Mouse (Mus musculus): Measurements from ENCODE around the gene Lonrf2. TPM values are rescaled to one million over a fixed set of nuclear protein-coding genes. Genes with fewer than 3 reads are reported as not detected.
A peak's percentile ranks its signal among the peaks of the same experiment; 100 is the strongest.

Lonrf2 gene
- total RNA-seq (2021) = 1 to 10 TPM; 1.7 to 2.4 TPM
- long read RNA-seq, experiment 1, full-length matches to known transcripts = 3 of 4 reads
- long read RNA-seq, experiment 1, partial matches to known transcripts = 0 of 4 reads
- long read RNA-seq, experiment 1, other reads (novel, unspliced or antisense) = 1 of 4 reads
- long read RNA-seq, experiment 2 = 0 reads

GRCm38 (mm10) chr1:38836477-38836872, at the start of gene Lonrf2:
TSS of gene Lonrf2 (minus strand) at chr1:38836711.
- peak; percentile 14 for DNase-seq

- no peak for DNase-seq
Measured at GRCm38 (mm10) chr1:38885956-38886355, 49.4 kb upstream of the Lonrf2 start.

GRCm38 (mm10) chr1:38883766-38884165, 47.3 kb upstream of the Lonrf2 start:
- DNase-seq = no peak

DNA sequence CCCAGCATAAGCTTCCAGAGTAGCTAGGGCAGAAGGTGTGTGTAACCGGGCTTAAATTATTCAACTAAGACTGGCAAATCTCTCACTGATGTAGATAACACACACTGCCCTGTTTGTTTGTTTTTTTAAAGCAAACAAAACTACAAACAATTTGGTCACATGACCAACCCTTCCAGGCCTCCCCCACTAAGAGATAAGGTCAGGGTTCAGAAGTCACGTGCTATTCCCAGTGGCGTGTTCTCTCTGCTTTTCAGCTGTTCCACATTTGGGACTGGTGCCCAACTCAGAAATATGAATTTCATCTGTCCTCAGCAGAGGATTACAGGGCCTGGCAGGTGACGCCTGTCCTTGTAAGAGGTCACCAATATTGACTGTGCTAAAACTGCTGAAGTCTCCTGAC, 46.2 kb upstream of the Lonrf2 start:
- DNase-seq = no peak

DNA sequence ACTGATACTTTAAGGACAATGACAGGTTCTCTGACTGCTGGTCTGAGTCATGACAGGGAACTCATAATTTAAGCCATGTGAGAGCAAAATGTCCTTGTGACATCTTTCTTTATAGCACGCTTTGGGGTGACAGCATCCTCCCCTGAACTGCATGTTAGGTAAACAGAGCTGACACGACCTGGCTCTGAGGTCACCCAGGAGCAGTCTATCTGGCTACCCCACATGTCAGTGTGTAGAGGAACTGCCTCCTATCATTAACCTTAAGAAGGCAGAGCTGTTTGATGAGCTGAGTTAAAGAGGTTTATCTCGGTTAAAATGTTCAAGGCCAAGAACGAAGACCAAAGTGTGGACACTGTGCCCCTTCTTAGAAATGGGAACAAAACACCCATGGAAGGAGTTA, 44.9 kb upstream of the Lonrf2 start:
- no peak for DNase-seq

DNA sequence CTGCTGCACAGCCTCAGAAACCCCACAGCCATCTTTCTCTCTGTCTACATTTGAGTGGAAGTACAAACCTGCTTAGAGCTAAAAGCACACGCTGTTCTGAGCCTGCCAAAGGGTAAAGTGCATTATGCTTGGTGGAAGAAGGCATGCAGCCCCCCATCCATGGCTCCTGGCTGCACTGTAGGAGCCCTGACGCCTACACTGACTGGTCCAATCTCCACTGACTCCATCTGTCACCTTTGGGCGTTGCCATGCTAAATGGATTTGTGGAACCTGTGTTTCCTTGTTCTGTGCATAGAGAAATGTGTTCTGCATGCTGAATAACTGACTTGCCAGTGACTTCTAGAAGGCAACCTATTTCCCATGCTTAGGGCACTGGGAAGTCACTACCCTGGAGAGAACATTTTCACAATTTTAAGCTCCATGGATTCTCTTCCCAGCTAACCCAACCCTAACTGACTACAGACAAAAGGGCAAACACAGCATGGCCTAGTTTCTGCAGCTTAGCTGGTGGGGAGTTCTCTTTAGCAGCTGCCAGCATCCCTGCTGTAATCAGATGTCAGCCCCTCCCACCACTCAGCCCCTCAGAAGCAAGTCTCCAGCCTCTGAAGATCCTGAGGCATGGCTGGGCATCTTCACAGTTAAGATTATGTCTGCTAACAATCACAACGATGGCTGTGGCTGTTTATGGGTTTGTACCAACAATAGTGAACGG, 40.3 kb upstream of the Lonrf2 start:
- DNase-seq = no peak

DNA sequence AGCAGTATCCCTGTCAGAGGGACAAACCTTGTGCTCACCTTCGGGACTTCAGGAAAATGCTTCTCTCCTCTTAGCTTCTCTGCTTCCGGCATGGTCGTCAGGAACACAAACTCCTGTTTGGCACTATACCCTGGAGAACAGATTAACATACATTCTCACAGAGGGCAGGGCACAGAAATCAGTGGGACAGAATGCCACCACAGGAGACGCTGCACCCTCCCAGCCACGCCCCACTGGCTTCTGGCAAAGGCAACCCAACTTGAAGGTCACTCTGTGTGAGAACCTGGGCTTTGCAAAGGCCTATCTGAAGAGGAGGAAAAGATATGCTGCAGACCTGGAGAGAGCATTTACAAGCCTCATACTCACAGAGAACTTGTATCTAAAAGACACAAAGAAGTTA, 37.4 kb upstream of the Lonrf2 start:
- no peak for DNase-seq

DNA sequence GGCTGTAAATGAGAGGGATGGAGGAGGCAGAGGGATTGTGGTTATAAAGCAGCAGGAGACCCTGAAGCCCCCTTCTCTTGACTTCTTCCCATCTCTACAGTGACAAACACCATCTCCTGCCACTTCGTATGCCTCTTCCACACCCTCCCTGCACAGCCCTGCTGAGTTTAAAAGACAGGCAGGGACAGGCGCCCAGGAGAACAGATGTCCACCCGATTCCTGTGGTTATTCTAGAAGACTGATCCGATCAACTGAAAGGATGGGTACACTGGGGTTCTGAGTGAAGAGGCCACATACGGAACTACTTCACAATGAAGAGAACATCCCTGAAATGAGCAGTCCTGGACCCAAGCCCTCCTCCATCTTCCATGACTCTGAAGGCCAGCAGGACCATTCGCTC, 35.3 kb upstream of the Lonrf2 start:
- DNase-seq = no peak

- DNase-seq = no peak
Measured at GRCm38 (mm10) chr1:38869398-38870195, 33.1 kb upstream of the Lonrf2 start.

DNA sequence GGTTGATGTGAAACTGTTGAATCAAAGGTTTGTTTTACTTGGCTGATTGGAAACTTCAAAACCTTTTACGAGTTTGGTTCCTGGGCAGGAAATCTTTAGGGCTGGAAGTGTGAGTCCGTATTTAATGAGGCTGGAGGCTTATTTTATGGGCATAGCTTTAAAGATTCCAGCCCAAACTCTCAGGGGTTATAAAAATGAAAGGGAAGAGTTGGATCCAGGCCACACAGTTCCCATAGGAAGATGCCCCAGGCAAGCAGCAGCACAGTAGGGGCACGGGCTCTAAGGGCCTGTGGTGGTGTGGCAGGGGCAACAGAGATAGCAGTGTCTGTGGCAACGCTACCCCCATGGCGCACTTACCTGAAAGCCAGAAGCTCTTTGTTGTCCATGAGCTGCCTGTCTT, 29.7 kb upstream of the Lonrf2 start:
- DNase-seq = no peak

GRCm38 (mm10) chr1:38864341-38864740, 27.8 kb upstream of the Lonrf2 start:
- no peak for DNase-seq

GRCm38 (mm10) chr1:38862213-38862612, 25.7 kb upstream of the Lonrf2 start:
- DNase-seq = peak; percentile 36

DNA sequence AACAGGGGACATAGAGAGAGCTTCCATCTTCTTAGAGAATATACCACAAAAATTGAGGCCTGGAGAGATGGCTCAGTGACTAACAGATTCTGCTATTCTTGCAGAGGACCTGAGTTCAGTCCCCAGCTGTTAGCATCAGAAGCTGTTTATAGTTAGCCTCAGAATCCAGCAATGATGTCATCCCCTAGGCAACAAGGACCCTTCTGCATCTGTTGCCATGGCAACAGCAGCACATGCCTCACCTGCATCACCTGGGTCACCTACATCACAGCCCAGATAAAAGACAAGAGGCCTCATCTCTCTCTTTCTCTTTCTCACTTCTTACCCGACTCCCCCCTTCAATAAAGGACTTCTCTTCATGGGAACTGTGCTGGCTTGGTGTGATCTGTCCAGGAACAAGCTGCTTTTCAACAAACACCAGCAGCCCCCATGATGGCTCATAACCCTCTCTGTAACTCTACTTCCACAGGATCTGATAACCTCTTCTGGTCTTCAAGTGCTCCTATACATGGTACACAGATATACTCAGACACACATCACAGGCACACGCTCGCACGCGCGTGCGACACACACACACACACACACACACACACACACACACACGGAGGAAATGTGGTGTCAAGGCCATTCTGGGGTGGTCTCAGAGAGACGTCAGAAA, 24.5 kb upstream of the Lonrf2 start:
- DNase-seq = no peak

- no peak for DNase-seq
Measured at GRCm38 (mm10) chr1:38860207-38860606, 23.7 kb upstream of the Lonrf2 start.

- DNase-seq = peak; percentile 63
Measured at GRCm38 (mm10) chr1:38856196-38856595, 19.7 kb upstream of the Lonrf2 start.

DNA sequence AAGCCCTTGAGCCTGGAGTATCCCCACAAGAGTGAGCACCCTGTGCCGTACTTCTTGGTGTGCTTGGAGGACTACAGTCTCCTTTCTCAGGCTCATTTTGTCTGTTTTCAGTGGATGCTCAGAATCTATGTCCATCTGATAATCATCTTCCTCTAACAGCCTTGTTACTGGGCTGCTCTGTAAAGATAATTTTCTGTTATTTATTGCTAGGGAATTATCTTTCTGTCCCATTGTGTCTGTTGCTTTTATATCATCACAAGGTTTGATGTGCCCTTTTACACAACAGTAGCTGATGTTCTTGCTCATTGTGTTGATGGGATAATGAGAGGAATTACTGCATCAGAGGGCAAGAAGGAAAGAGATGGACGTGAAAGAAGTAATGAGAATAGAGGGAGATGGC, 15.7 kb upstream of the Lonrf2 start:
- no peak for DNase-seq

DNA sequence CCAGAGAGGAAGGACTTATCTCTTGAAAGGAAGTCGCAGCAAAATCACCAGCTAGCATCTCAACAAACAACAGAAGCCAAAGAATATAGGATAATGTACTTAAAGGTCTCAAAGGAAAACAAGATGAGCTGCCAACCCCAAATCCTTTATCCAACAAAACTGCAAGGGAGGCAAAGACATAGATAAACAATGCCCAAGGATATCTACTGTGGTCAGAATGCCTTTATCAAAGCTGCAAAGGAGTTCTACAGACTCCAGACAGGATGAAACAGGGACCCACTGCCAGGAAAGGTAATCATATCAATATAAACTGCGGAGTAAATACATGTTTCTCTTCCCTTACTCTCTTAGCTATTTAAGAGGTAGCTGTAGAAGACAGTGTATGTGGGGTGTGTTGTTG, 14.1 kb upstream of the Lonrf2 start:
- no peak for DNase-seq

DNA sequence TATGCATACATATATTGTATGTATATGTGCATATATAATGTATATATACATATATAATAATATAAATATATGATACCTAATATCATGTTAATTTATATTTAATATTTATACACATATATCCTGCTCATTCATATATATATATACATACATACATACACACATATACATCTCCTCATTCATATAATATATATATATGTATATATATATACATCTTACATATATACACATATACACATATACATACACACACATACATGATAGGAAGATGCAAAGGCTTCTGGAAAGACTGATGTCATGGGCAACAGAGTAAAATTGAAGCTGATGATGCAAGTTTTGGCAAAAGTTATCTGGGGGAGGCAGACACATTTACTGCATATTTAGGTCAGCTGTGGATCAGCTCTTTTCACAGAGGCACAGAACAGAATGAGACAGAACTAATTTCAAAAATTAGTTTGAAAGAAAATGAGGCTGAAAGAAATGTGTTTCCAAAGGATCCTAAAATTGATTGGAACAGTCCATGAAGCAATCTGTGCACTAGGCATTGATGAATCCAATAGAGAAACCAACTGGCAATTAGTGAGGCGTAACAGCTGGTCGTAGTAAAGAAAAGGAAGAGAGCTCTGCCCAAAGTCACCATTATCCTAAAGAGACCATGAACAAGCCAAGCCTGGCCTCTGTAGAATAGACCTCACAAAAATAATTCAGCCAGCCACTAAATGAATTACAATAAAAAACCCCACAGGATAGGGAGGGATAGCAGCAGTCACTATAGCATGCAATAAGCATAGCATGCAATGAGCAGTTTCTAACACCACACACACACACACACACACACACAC, 12.2 kb upstream of the Lonrf2 start:
- no peak for DNase-seq

DNA sequence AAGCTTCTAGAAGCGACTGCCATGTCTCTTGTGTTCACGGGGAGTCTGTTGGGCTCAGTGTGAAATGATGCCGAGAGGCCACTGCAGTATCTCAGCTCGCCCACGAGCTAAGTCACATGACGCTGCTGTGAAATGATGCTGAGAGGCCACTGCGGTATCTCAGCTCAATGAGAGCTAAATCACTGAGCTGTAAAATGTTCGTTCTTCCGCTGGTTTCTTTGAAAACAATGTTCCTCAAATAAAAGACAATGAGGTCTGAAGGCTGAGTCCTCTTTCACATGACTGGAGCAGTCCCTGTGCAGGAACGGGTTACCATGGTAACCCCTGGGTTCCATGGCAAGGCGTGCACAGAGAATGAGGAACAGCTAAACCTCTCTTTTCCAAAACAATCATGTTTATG, 11.5 kb upstream of the Lonrf2 start:
- DNase-seq = no peak

- no peak for DNase-seq
Measured at GRCm38 (mm10) chr1:38843275-38843674, 6.8 kb upstream of the Lonrf2 start.

DNA sequence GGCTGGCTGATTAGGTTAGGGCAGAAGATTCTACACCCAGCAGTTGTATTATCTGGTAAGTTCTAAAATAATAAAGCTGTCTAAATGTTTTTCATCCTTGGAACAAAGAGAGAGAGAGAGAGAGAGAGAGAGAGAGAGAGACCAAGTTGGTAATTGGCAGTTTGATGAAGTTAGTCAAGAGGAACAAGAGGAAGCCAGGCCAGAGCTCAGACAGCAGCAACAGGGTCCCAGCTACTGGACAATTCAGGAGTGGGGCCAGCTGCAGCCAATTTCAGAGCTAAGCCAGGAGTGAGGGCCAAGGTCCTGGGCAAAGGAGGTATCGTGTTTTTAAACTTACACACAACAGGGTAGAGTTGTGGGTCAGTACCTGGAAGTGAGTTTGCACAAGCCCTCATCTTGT, 6.3 kb upstream of the Lonrf2 start:
- DNase-seq = no peak

DNA sequence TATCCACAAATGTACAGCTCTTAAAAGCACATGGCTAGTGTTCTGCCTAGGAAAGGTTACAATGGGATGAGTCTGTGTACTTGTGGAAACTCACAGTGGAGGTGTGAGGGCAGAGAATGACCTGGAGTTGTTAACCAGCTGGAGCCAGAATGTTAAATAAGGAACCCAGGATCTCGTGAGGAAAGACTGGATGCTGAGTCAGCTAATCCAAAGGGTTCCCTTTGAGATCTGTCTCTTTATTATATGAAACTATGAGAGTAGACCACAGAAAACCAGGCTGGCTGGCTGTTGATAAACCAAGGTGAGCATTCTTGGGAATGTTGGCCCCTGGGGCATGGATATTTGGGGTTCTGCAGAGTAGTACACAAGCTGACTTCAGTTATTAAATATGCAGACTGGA, 3.4 kb upstream of the Lonrf2 start:
- DNase-seq = no peak
